Mouse (Mus musculus): ENCODE measurements around the gene Cep104. TPM values are rescaled to one million over a fixed set of nuclear protein-coding genes. Genes with fewer than 3 reads are reported as not detected.

Gene Cep104
- total and polyA plus RNA-seq, 2 experiments: 3.0 to 3.9 TPM

DNA sequence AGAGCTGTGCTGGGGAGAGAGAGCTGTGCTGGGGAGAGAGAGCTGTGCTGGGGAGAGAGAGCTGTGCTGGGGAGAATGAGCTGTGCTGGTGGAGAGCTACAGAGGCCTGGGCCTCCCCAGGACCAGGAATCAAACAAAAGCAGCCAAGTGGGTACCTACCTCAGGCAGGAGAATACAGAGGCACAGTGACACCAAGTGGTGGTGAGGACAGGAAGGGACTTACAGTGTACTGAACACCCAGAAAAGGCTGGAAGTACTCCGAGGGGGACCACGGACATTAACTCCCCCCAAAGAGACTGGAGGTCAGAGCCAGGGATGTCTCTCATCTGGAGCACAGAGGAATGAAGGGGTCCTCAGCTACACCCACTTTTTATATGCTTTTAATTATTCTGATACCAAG is 6.9 kb upstream of the Cep104 start:
- Histone ChIP-seq H3K36me3 (ENCODE audit: control insufficient read depth, insufficient read depth, low read length) (peaks cover 11% of the 10 kb centered on the region; the same call in 1 of the 2 replicates), H3K27ac (replicated peaks; ENCODE audit: insufficient read depth, low read depth, low read length) (no peak overlapping the region), H3K4me3 (ENCODE audit: insufficient read depth, low read depth, low read length) (no peak overlapping the region), H3K4me1 (ENCODE audit: control insufficient read depth, insufficient read depth, low read length) (no peaks in the 10 kb centered on the region), H3K9ac (ENCODE audit: low read depth, low read length) (no peak overlapping the region), H3K27me3 (ENCODE audit: control insufficient read depth, insufficient read depth, low read length) (no peaks in the 10 kb centered on the region), H3K79me2 (ENCODE audit: control insufficient read depth, insufficient read depth, low read length) (no peaks in the 10 kb centered on the region)
- DNase-seq (ENCODE audit: extremely low read depth, low read depth, low spot score): no peak
- WGBS: 91% methylated on average over 2 of the region's 2 CpGs
- TF ChIP-seq POLR2A (IDR thresholded peaks at IDR 0.05; ENCODE audit: extremely low read depth, insufficient read depth, low read length): no peak
- TF ChIP-seq CTCF (IDR thresholded peaks at IDR 0.05; ENCODE audit: low read depth, low read length): no peak

- under 1% methylated on average over 33 of the region's 33 CpGs for WGBS
Measured at GRCm38 (mm10) chr4:153975292-153975662, 283 bp downstream of the Cep104 start.

GRCm38 (mm10) chr4:153975768-153976167 is 774 bp downstream of the Cep104 start:
- peaks cover 5% of the 10 kb centered on the region for H3K4me1 ChIP-seq (ENCODE audit: control insufficient read depth, insufficient read depth, low read length)
- TF ChIP-seq POLR2A (IDR thresholded peaks at IDR 0.05; ENCODE audit: extremely low read depth, insufficient read depth, low read length): no peak
- no peak for TF ChIP-seq CTCF (IDR thresholded peaks at IDR 0.05; ENCODE audit: low read depth, low read length)
- no peak for DNase-seq (ENCODE audit: extremely low read depth, low read depth, low spot score)
- 40% methylated on average over 6 of the region's 6 CpGs for WGBS
- H3K36me3 ChIP-seq (ENCODE audit: control insufficient read depth, insufficient read depth, low read length): peaks cover 6% of the 10 kb centered on the region; the same call in 1 of the 2 replicates
- no peak overlapping the region for H3K4me3 ChIP-seq (ENCODE audit: insufficient read depth, low read depth, low read length)
- H3K27me3 ChIP-seq (ENCODE audit: control insufficient read depth, insufficient read depth, low read length): no peaks in the 10 kb centered on the region
- H3K27ac ChIP-seq (replicated peaks; ENCODE audit: insufficient read depth, low read depth, low read length): no peak overlapping the region
- H3K79me2 ChIP-seq (ENCODE audit: control insufficient read depth, insufficient read depth, low read length): peaks cover 3% of the 10 kb centered on the region; the same call in 1 of the 2 replicates
- no peak overlapping the region for H3K9ac ChIP-seq (ENCODE audit: low read depth, low read length)

More at GRCm38 (mm10) chr4:153975292-153975662, 283 bp downstream of the Cep104 start:
- peak overlapping the region; percentile 76 for H3K4me3 ChIP-seq (ENCODE audit: insufficient read depth, low read depth, low read length)
- peaks cover 3% of the 10 kb centered on the region; the same call in 1 of the 2 replicates for H3K79me2 ChIP-seq (ENCODE audit: control insufficient read depth, insufficient read depth, low read length)
- H3K4me1 ChIP-seq (ENCODE audit: control insufficient read depth, insufficient read depth, low read length): peaks cover 5% of the 10 kb centered on the region
- peak; percentile 29 for DNase-seq (ENCODE audit: extremely low read depth, low read depth, low spot score)
- peak overlapping the region; percentile 11 for H3K27ac ChIP-seq (replicated peaks; ENCODE audit: insufficient read depth, low read depth, low read length)
- peak overlapping the region; percentile 76 for H3K9ac ChIP-seq (ENCODE audit: low read depth, low read length)
- TF ChIP-seq CTCF (IDR thresholded peaks at IDR 0.05; ENCODE audit: low read depth, low read length): no peak
- no peak for TF ChIP-seq POLR2A (IDR thresholded peaks at IDR 0.05; ENCODE audit: extremely low read depth, insufficient read depth, low read length)
- no peaks in the 10 kb centered on the region for H3K27me3 ChIP-seq (ENCODE audit: control insufficient read depth, insufficient read depth, low read length)
- peaks cover 6% of the 10 kb centered on the region; the same call in 1 of the 2 replicates for H3K36me3 ChIP-seq (ENCODE audit: control insufficient read depth, insufficient read depth, low read length)

GRCm38 (mm10) chr4:153979243-153979642 is 4.2 kb downstream of the Cep104 start:
- H3K27me3 ChIP-seq (ENCODE audit: control insufficient read depth, insufficient read depth, low read length): no peaks in the 10 kb centered on the region
- no peak overlapping the region for H3K27ac ChIP-seq (replicated peaks; ENCODE audit: insufficient read depth, low read depth, low read length)
- H3K9ac ChIP-seq (ENCODE audit: low read depth, low read length): no peak overlapping the region
- DNase-seq (ENCODE audit: extremely low read depth, low read depth, low spot score): no peak
- H3K36me3 ChIP-seq (ENCODE audit: control insufficient read depth, insufficient read depth, low read length): peaks cover 9% of the 10 kb centered on the region; the same call in 1 of the 2 replicates
- no peak overlapping the region for H3K4me3 ChIP-seq (ENCODE audit: insufficient read depth, low read depth, low read length)
- peaks cover 3% of the 10 kb centered on the region; the same call in 1 of the 2 replicates for H3K79me2 ChIP-seq (ENCODE audit: control insufficient read depth, insufficient read depth, low read length)
- H3K4me1 ChIP-seq (ENCODE audit: control insufficient read depth, insufficient read depth, low read length): peaks cover 3% of the 10 kb centered on the region
- 85% methylated on average over 10 of the region's 10 CpGs for WGBS
- TF ChIP-seq CTCF (IDR thresholded peaks at IDR 0.05; ENCODE audit: low read depth, low read length): no peak
- TF ChIP-seq POLR2A (IDR thresholded peaks at IDR 0.05; ENCODE audit: extremely low read depth, insufficient read depth, low read length): no peak

DNA sequence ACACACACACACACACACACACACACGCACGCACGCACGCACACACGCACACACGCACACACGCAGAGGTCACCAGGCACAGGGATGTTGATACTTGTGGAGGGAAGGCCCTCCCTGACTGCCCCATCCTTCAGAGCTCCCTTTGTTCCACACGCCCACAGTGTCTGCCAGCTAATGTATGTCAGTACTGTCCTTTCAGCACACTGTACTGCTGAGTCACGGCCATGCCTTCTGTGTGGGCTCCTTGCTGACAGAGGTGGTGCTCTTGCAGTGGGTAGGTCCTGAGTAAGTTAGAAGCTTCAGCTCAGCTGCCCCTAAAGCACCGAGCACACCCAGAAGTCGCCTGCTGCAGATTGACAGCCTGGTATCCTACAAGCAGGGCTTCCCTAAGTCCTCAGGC is 5.5 kb downstream of the Cep104 start:
- no peaks in the 10 kb centered on the region for H3K27me3 ChIP-seq (ENCODE audit: control insufficient read depth, insufficient read depth, low read length)
- peaks cover 12% of the 10 kb centered on the region; the same call in 1 of the 2 replicates for H3K36me3 ChIP-seq (ENCODE audit: control insufficient read depth, insufficient read depth, low read length)
- H3K4me3 ChIP-seq (ENCODE audit: insufficient read depth, low read depth, low read length): no peak overlapping the region
- DNase-seq (ENCODE audit: extremely low read depth, low read depth, low spot score): no peak
- peaks cover 3% of the 10 kb centered on the region; the same call in 1 of the 2 replicates for H3K79me2 ChIP-seq (ENCODE audit: control insufficient read depth, insufficient read depth, low read length)
- H3K9ac ChIP-seq (ENCODE audit: low read depth, low read length): no peak overlapping the region
- no peak for TF ChIP-seq POLR2A (IDR thresholded peaks at IDR 0.05; ENCODE audit: extremely low read depth, insufficient read depth, low read length)
- TF ChIP-seq CTCF (IDR thresholded peaks at IDR 0.05; ENCODE audit: low read depth, low read length): no peak
- WGBS: 90% methylated on average over 11 of the region's 11 CpGs
- H3K27ac ChIP-seq (replicated peaks; ENCODE audit: insufficient read depth, low read depth, low read length): no peak overlapping the region
- peaks cover 3% of the 10 kb centered on the region for H3K4me1 ChIP-seq (ENCODE audit: control insufficient read depth, insufficient read depth, low read length)

GRCm38 (mm10) chr4:153992715-153993114 is 17.7 kb downstream of the Cep104 start:
- no peaks in the 10 kb centered on the region for H3K79me2 ChIP-seq (ENCODE audit: control insufficient read depth, insufficient read depth, low read length)
- no peak overlapping the region for H3K27ac ChIP-seq (replicated peaks; ENCODE audit: insufficient read depth, low read depth, low read length)
- DNase-seq (ENCODE audit: extremely low read depth, low read depth, low spot score): no peak
- no peak overlapping the region for H3K9ac ChIP-seq (ENCODE audit: low read depth, low read length)
- H3K36me3 ChIP-seq (ENCODE audit: control insufficient read depth, insufficient read depth, low read length): peaks cover 19% of the 10 kb centered on the region; the same call in 1 of the 2 replicates
- WGBS: 82% methylated on average over 10 of the region's 10 CpGs
- H3K4me1 ChIP-seq (ENCODE audit: control insufficient read depth, insufficient read depth, low read length): no peaks in the 10 kb centered on the region
- no peaks in the 10 kb centered on the region for H3K27me3 ChIP-seq (ENCODE audit: control insufficient read depth, insufficient read depth, low read length)
- H3K4me3 ChIP-seq (ENCODE audit: insufficient read depth, low read depth, low read length): no peak overlapping the region
- TF ChIP-seq CTCF (IDR thresholded peaks at IDR 0.05; ENCODE audit: low read depth, low read length) (no peak), POLR2A (IDR thresholded peaks at IDR 0.05; ENCODE audit: extremely low read depth, insufficient read depth, low read length) (no peak)

All from liver, adult 2 months (tissue).